Mouse (Mus musculus): ENCODE measurements around the gene Erfe. TPM values are rescaled to one million over a fixed set of nuclear protein-coding genes. Genes with fewer than 3 reads are reported as not detected.

The Erfe gene
- polyA plus RNA-seq, 1 experiment from 2014 or later, result 1.9 TPM

DNA sequence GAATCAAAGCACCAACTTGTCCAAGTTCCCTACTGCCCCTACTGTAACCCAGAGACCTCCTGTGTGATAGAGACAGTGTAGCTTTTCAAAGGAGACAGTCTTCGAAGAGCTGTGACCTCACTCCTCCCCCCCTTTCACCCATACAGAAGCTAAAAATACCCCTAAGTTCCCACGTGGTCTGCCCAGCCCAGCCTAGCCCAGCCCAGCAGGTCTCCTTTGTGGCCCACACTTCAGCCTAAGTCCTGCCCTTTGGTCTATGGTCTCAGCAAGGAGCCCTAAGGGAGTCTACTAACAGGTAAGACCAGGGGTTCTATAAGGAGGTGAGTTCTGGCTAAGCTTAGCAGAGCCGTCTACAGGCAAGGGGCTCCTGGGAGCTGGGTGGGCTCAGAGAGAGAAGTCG lies 15.4 kb upstream of the Erfe start, which contains the start of gene Klhl30:
Klhl30 (plus strand) TSS at position 176 of the 400 bp plus-strand sequence.
- WGBS, result 57% methylated on average over 4 of the region's 4 CpGs

DNA sequence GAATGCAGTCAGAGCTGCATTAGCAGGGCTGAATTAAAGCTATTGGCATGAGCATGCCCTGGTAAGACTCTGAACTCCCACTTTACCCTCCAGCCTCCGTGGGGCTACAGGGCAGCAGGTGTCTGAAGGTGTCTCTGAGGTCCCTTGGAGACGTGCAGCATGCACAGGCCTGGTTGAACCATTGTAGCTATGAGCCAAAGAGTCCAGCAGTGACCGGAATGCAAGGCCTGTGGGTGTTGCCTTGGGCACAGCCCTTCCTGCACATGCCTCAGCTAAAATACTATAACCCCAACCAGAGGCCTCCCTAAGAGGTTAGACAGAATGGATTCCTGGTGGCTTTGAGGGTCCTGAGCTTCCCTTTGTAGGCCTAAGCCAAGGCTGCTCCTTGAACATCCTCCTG lies 15.0 kb upstream of the Erfe start:
- no peak overlapping the region for H3K27ac ChIP-seq
- no peak overlapping the region for H3K4me2 ChIP-seq
- no peaks in the 10 kb centered on the region for H3K36me3 ChIP-seq
- no peak for ATAC-seq (replicated peaks; ENCODE audit: low FRiP score)
- no peaks in the 10 kb centered on the region for H3K9me3 ChIP-seq (replicated peaks)
- 71% methylated on average over 3 of the region's 3 CpGs for WGBS
- H3K9ac ChIP-seq, result no peak overlapping the region
- H3K4me1 ChIP-seq, result no peaks in the 10 kb centered on the region
- no peak overlapping the region for H3K4me3 ChIP-seq (replicated peaks)
- H3K27me3 ChIP-seq, result peaks cover 6% of the 10 kb centered on the region

More for the DNA sequence above, 15.4 kb upstream of the Erfe start, which contains the start of gene Klhl30:
- no peak for ATAC-seq (replicated peaks; ENCODE audit: low FRiP score)
- Histone ChIP-seq H3K36me3 (no peaks in the 10 kb centered on the region), H3K9ac (no peak within 1 kb of the TSS), H3K4me1 (no peaks in the 10 kb centered on the region), H3K4me2 (no peak within 1 kb of the TSS), H3K27me3 (peaks cover 10% of the 10 kb centered on the region), H3K4me3 (replicated peaks) (no peak within 1 kb of the TSS), H3K27ac (no peak within 1 kb of the TSS), H3K9me3 (replicated peaks) (no peaks in the 10 kb centered on the region)

DNA sequence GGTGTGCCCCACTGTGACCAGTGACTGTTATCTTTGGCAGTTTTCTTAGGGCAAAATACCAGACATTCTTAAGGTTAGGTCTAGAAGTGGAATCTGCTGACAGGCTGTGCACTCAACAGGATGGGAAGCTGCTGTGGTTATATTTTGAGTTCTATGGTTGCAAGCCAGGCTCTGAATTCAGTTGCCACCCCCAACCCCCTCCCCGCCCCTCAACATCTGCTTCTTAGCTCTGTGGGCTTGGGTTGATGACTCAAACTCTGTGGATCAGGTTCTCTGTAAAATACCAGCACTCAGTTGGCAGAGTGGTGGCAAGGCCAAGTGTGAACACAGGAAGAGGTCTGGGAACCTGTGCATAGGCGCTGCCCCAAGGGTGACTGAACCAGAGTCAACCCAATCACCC lies 14.0 kb upstream of the Erfe start:
- Histone ChIP-seq H3K36me3 (no peaks in the 10 kb centered on the region), H3K27ac (no peak overlapping the region), H3K4me3 (replicated peaks) (no peak overlapping the region), H3K4me2 (no peak overlapping the region), H3K9ac (no peak overlapping the region), H3K4me1 (no peaks in the 10 kb centered on the region), H3K27me3 (no peaks in the 10 kb centered on the region), H3K9me3 (replicated peaks) (no peaks in the 10 kb centered on the region)
- no peak for ATAC-seq (replicated peaks; ENCODE audit: low FRiP score)
- WGBS, result 82% methylated on average over 2 of the region's 2 CpGs

DNA sequence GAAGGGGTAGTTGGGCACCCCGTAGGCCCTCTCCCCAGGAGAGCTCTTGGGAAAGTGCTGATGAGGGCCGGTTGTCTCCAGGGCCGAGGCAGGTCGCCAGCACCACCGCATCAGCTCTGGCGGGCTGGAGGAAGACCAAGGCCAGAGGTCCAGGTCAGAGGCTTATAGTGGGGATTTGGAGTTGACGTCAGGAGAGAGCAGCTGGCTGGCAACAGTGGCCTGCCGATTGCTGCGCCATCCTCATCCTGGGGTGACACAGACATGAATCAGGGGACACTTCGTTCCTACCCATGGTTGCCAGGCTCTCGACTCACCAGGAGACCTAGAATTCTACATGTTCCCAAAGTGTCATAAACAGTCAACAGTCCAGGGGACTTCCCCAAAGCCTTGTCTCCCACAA lies 10.1 kb upstream of the Erfe start:
- Histone ChIP-seq H3K27ac (no peak overlapping the region), H3K4me3 (replicated peaks) (no peak overlapping the region), H3K9me3 (replicated peaks) (no peaks in the 10 kb centered on the region), H3K4me2 (no peak overlapping the region), H3K27me3 (no peaks in the 10 kb centered on the region), H3K4me1 (no peaks in the 10 kb centered on the region), H3K36me3 (no peaks in the 10 kb centered on the region), H3K9ac (no peak overlapping the region)
- no peak for ATAC-seq (replicated peaks; ENCODE audit: low FRiP score)
- 83% methylated on average over 11 of the region's 11 CpGs for WGBS

DNA sequence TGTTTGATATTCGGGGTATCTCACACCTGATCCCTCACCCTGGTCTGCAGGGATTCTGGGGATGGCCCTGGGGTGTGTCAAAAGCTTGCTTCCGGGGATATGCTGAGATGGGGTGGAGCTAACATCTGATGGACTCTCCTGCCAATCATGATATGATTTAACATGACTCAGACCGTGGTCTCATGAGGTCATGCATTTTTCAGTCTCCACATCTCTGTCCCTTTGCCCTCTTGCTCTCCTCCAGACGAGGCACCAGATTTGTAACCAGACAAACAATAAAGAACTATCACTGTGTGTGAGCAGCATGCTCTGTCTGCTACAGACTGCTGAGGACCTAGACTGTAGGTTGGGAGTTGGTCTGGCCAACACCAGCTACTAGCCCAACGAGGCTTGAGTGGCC lies 4.1 kb upstream of the Erfe start:
- peaks cover 6% of the 10 kb centered on the region; the same call in 1 of the 2 replicates for H3K9me3 ChIP-seq (replicated peaks)

DNA sequence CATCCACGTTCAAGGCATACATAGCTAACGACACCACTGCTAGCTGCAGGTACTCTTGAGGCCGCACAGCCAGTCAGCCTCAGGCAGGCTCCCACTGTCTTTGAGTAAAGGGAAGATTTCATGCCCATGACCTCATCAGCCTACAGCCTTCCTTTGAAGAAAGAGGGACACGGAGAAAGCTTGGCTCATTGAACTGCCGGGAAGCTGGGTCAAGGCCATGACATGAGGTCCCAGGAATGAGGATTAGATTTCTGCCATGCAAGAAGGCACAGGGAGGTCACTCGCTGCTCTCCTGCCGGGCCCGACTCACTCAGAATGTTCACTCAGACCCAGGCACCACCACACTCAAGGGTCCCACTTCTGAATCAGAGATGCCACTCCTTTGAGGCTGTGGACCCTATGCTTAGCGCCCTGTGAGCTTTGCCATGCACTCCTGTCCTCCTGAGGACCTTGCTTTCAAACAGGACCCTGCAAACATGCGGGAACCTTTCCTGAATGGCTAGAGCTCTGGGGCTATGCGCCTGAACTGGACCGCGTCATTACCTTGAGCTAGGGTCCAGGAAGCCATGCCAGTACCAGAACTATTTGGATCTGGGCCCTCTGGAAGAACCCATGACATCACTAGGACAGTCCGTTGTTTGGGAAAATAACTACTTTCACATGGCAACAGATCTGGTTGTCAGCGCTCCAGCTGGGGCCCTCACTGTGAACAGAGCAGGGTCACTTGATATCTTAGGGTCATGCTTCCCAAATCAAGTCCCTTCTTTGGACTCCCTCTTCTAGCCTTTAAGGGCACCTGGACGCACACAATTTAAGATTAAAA lies 1.2 kb upstream of the Erfe start:
- Histone ChIP-seq H3K36me3 (peaks cover 6% of the 10 kb centered on the region; the same call in 1 of the 2 replicates), H3K27me3 (no peaks in the 10 kb centered on the region), H3K27ac (no peak overlapping the region), H3K4me2 (no peak overlapping the region), H3K9ac (no peak overlapping the region), H3K4me3 (replicated peaks) (no peak overlapping the region), H3K9me3 (replicated peaks) (peaks cover 6% of the 10 kb centered on the region; the same call in 1 of the 2 replicates), H3K4me1 (peaks cover 18% of the 10 kb centered on the region)
- no peak for ATAC-seq (replicated peaks; ENCODE audit: low FRiP score)
- WGBS, result 76% methylated on average over 16 of the region's 16 CpGs

More for the DNA sequence above, 4.1 kb upstream of the Erfe start:
- WGBS, result 81% methylated on average over 5 of the region's 5 CpGs
- Histone ChIP-seq H3K4me1 (peaks cover 16% of the 10 kb centered on the region), H3K27ac (no peak overlapping the region), H3K4me3 (replicated peaks) (no peak overlapping the region), H3K27me3 (no peaks in the 10 kb centered on the region), H3K9ac (no peak overlapping the region), H3K36me3 (no peaks in the 10 kb centered on the region), H3K4me2 (no peak overlapping the region)
- ATAC-seq (replicated peaks; ENCODE audit: low FRiP score), result no peak

DNA sequence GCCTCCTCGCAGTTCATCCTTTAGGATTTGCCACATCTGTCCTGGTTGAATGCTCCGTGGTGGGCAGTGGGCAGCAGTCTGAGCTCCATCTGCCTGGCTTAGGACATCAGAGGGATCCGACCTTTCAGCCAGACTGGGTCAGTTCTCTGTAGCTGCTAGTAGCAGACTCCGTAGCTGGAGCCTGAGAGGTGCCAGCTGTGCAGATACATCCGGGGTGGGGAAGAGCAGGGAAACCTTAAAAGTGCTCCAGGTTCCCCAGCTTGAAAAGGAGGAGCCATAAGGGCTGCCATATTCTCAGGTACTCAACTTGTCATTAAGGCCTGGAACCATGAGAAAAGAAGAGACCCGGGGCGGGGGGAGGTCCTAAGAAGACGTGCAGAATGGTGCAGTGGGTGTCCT lies 415 bp upstream of the Erfe start:
- H3K4me3 ChIP-seq (replicated peaks), result peak overlapping the region; percentile 50
- H3K9ac ChIP-seq, result peak overlapping the region; percentile 48; the same call in 1 of the 2 replicates
- H3K27ac ChIP-seq, result no peak overlapping the region
- H3K27me3 ChIP-seq, result no peaks in the 10 kb centered on the region
- peak overlapping the region; percentile 87 for H3K4me2 ChIP-seq
- 22% methylated on average over 8 of the region's 8 CpGs for WGBS
- peaks cover 13% of the 10 kb centered on the region; the same call in 1 of the 2 replicates for H3K36me3 ChIP-seq
- H3K4me1 ChIP-seq, result peaks cover 18% of the 10 kb centered on the region
- 0 out of 2 replicates have a peak, but pooled peaks have one; percentile 8 for ATAC-seq (replicated peaks; ENCODE audit: low FRiP score)
- peaks cover 6% of the 10 kb centered on the region; the same call in 1 of the 2 replicates for H3K9me3 ChIP-seq (replicated peaks)

DNA sequence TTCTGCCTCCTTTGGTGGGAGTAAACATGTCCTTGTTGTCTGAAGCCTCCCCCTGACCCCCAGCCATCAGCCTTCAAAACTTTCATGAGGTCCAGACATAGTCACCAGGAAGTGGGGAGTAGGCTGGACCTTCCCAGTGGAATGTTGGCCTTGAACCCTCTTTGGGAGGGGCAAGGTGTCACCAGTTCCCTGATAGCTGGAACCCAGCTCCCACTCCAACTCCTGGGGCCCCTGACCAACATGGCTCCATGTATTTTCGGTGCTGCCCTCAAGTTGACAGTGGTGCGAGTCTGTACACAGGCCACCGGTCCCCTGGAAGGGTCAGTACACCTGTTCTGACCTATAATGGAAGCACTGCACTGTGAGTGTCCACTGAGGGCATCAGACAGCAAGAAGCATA lies 1.1 kb downstream of the Erfe start:
- H3K36me3 ChIP-seq, result peaks cover 28% of the 10 kb centered on the region
- WGBS, result 95% methylated on average over 3 of the region's 3 CpGs
- H3K4me2 ChIP-seq, result peak overlapping the region; percentile 87
- H3K9me3 ChIP-seq (replicated peaks), result peaks cover 6% of the 10 kb centered on the region; the same call in 1 of the 2 replicates
- H3K27me3 ChIP-seq, result no peaks in the 10 kb centered on the region
- no peak overlapping the region for H3K4me3 ChIP-seq (replicated peaks)
- no peak overlapping the region for H3K27ac ChIP-seq
- ATAC-seq (replicated peaks; ENCODE audit: low FRiP score), result no peak
- H3K9ac ChIP-seq, result no peak overlapping the region
- H3K4me1 ChIP-seq, result peaks cover 18% of the 10 kb centered on the region

DNA sequence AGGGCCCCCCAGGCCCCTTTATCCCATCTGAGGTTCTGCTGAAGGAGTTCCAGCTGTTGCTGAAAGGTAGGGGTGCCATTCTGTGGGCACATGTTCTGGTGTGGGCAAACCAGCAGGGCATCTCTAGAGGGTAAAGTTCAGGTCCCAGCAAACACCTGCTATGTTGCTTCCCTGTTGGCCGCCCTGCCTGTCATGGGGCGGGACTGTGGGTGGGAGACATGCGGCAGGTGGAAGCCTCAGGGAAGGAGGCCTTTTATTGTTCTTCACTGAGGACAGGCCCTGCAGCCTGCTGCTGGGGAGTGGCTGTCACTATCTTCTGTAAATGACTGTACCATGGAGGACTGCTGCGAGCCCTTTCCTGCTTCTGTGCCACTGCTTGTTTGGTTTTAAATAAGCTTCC lies 3.2 kb downstream of the Erfe start:
- no peak for ATAC-seq (replicated peaks; ENCODE audit: low FRiP score)
- Histone ChIP-seq H3K36me3 (peaks cover 49% of the 10 kb centered on the region), H3K27me3 (no peaks in the 10 kb centered on the region), H3K4me2 (no peak overlapping the region), H3K9ac (no peak overlapping the region), H3K4me3 (replicated peaks) (no peak overlapping the region), H3K27ac (no peak overlapping the region), H3K4me1 (peaks cover 18% of the 10 kb centered on the region), H3K9me3 (replicated peaks) (peaks cover 1% of the 10 kb centered on the region; the same call in 1 of the 2 replicates)
- WGBS, result 69% methylated on average over 4 of the region's 4 CpGs

DNA sequence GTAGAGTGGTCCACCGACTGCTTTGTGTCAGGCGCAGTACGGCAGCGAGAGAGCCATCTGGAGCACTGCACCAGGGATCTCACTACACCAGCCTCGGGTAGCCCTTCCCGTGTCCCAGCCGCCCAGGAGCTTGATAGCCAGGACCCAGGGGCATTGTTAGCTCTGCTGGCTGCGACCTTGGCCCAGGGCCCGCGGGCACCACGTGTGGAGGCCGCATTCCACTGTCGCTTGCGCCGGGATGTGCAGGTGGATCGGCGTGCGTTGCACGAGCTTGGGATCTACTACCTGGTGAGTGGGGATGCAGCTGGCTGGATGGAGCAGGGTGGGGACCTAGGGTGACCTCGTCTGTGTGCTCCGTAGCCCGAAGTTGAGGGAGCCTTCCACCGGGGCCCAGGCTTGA lies 3.8 kb downstream of the Erfe start:
- Histone ChIP-seq H3K4me2 (no peak overlapping the region), H3K9ac (no peak overlapping the region), H3K4me1 (peaks cover 18% of the 10 kb centered on the region), H3K36me3 (peaks cover 56% of the 10 kb centered on the region), H3K27me3 (no peaks in the 10 kb centered on the region), H3K27ac (no peak overlapping the region), H3K4me3 (replicated peaks) (no peak overlapping the region), H3K9me3 (replicated peaks) (no peaks in the 10 kb centered on the region)
- WGBS, result 85% methylated on average over 23 of the region's 23 CpGs
- no peak for ATAC-seq (replicated peaks; ENCODE audit: low FRiP score)

DNA sequence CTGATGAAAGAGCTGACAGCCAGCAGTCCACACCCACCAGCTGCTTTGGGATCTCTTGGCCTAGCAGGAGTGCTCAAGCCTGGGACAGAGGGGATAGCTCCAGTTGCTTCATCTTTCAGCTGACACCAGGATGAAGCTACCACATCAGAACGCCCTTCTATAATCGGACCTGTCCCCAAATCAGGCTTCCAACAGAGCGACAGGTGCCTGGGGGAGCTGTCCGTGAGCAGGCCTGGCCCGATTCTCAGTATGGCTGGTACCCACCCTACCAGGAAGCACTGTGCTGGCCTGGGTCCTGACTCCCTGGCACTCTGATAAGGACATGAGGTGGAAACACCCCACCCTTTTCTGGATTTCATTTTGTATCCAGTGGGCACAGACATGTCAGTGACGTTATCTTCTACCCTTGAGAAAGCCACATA lies 7.2 kb downstream of the Erfe start:
- no peak for ATAC-seq (replicated peaks; ENCODE audit: low FRiP score)
- no peaks in the 10 kb centered on the region for H3K27me3 ChIP-seq
- H3K4me3 ChIP-seq (replicated peaks), result no peak overlapping the region
- H3K9ac ChIP-seq, result no peak overlapping the region
- no peaks in the 10 kb centered on the region for H3K4me1 ChIP-seq
- WGBS, result 91% methylated on average over 6 of the region's 6 CpGs
- H3K4me2 ChIP-seq, result no peak overlapping the region
- H3K36me3 ChIP-seq, result peaks cover 90% of the 10 kb centered on the region
- H3K27ac ChIP-seq, result no peak overlapping the region
- no peaks in the 10 kb centered on the region for H3K9me3 ChIP-seq (replicated peaks)

DNA sequence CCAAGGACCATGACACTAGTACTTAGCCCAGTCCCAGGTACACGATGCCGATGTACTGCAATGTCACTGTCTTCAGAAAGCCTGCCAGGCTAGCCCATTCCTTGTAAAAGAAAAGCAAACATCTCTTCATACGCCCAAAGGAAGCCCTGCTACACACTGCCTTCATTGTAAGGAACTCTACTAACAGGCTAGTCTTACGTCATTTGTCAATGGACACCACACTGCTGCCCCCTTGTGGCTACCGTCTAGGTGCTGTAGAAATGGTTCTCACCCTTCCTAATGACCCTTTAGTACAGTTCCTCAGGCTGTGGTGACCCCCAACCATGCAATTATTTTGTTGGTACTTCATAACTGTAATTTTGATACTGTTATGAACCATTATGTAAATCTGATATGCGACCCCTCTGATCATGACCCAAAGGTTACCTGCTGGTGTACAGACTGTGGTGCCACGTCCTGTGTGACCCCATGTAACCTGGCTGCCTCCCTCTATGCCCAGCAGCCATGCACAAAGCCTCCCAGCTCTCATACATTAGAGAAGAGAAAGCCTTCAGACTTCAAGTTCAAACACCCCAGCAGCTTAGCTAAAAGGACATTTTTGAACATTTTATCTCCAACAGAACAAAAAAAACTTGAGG lies 14.3 kb downstream of the Erfe start:
- H3K4me1 ChIP-seq, result no peaks in the 10 kb centered on the region
- peak; percentile 43; the same call in 1 of the 2 replicates for ATAC-seq (replicated peaks; ENCODE audit: low FRiP score)
- no peak overlapping the region for H3K9ac ChIP-seq
- H3K9me3 ChIP-seq (replicated peaks), result no peaks in the 10 kb centered on the region
- 61% methylated on average over 7 of the region's 7 CpGs for WGBS
- no peak overlapping the region for H3K4me2 ChIP-seq
- H3K36me3 ChIP-seq, result peaks cover 96% of the 10 kb centered on the region
- H3K4me3 ChIP-seq (replicated peaks), result no peak overlapping the region
- no peak overlapping the region for H3K27ac ChIP-seq
- H3K27me3 ChIP-seq, result no peaks in the 10 kb centered on the region

Data from kidney, embryonic 15.5 days (tissue).